Mouse (Mus musculus) right cerebral cortex, postnatal 36 days (tissue): ENCODE results near the gene Trappc6a.

Experiments used
- DNase-seq, 2 experiments: peaks; one replicate each; pipeline ENCODE4 v3.0.0; 2022; ENCODE audit warnings: low spot score in 2 of 2, mixed read lengths in 1 of 2

Gene Trappc6a

GRCm38 (mm10) chr7:19561431-19561764, 53.2 kb downstream of the Trappc6a start:
- DNase-seq, result no peak

GRCm38 (mm10) chr7:19561765-19562642, 53.8 kb downstream of the Trappc6a start:
- DNase-seq, result peak; percentile 70 to 81

GRCm38 (mm10) chr7:19562643-19563410, 54.6 kb downstream of the Trappc6a start, which contains the start of gene Ppp1r37:
TSS of gene Ppp1r37 (minus strand) at chr7:19563076.
- DNase-seq, result no peak

GRCm38 (mm10) chr7:19563884-19564283, 55.7 kb downstream of the Trappc6a start:
- DNase-seq, result no peak

GRCm38 (mm10) chr7:19564455-19564854, 56.3 kb downstream of the Trappc6a start:
- DNase-seq, result no peak
